Mouse (Mus musculus) neural tube, embryonic 14.5 days (tissue): Measurements from ENCODE around the gene Dio1. TPM values are rescaled to one million over a fixed set of nuclear protein-coding genes. Genes with fewer than 3 reads are reported as not detected.

Experiments
- ATAC-seq: fragments of 200-750 bp; cut with Nextera tagmentation; 2 replicates; pipeline ENCODE4 v1.8.0; 2017; ENCODE audit warnings: low read depth, mild to moderate bottlenecking, moderate TSS enrichment, moderate library complexity
- H3K27ac ChIP-seq: fragments of 300-500 bp; sonication (generic); 2 replicates; pipeline ENCODE4 v1.5.1; 2014; ENCODE audit warnings: low read depth, mild to moderate bottlenecking, control low read depth, low read length, moderate library complexity, mixed read lengths
- H3K27me3 ChIP-seq: fragments of 300-500 bp; sonication (generic); 2 replicates; pipeline ENCODE4 v1.6.1; 2014; ENCODE audit warnings: low read length; ENCODE audit not compliant: control insufficient read depth, insufficient read depth
- H3K36me3 ChIP-seq: fragments of 300-500 bp; sonication (generic); 2 replicates; pipeline ENCODE4 v1.6.1; 2014; ENCODE audit warnings: low read length, mixed read lengths; ENCODE audit not compliant: control insufficient read depth, insufficient read depth
- H3K4me1 ChIP-seq: fragments of 300-500 bp; sonication (generic); 2 replicates; pipeline ENCODE4 v1.6.1; 2014; ENCODE audit warnings: low read length; ENCODE audit not compliant: control insufficient read depth, insufficient read depth
- H3K4me2 ChIP-seq: fragments of 300-500 bp; sonication (generic); 2 replicates; pipeline ENCODE4 v1.6.1; 2014; ENCODE audit warnings: mild to moderate bottlenecking, low read depth, low read length, control low read depth
- H3K4me3 ChIP-seq: fragments of 300-500 bp; sonication (generic); 2 replicates; pipeline ENCODE4 v1.5.1; 2014; ENCODE audit warnings: low read depth, low read length, control low read depth, mixed read lengths
- H3K9ac ChIP-seq: fragments of 300-500 bp; sonication (generic); replicated peaks from 2 replicates; pipeline ENCODE4 v1.6.1; 2014; ENCODE audit warnings: low read depth, mild to moderate bottlenecking, control low read depth, low read length, mixed read lengths
- H3K9me3 ChIP-seq: fragments of 300-500 bp; sonication (generic); 2 replicates; pipeline ENCODE4 v1.6.1; 2016; ENCODE audit warnings: low read length; ENCODE audit not compliant: control insufficient read depth
- WGBS: fragments of 180-500 bp; shearing (Covaris S2); extraction: QIAGEN DNeasy Blood & Tissue Kit; methylation state at CpG from one replicate; pipeline ENCODE4 v1.1.7; 2014; 5-methylcytosine and 5-hydroxymethylcytosine counted together
- polyA plus RNA-seq: library from polyadenylated mRNA; unstranded; fragments of >200 nt; fragmentation: Nextera tagmentation; extraction: Ambion mirVana; gene quantifications from 2 replicates; pipeline ENCODE4 v1.2.1, GENCODE M21; 2014

Gene Dio1
- polyA plus RNA-seq, 1 experiment from 2014 or later: not detected

GRCm38 (mm10) chr4:107341354-107341753 lies 34.4 kb upstream of the Dio1 start:
- H3K4me2 ChIP-seq: no peak overlapping the region
- no peaks in the 10 kb centered on the region for H3K9me3 ChIP-seq
- WGBS: 43% methylated on average over 5 of the region's 5 CpGs
- H3K4me1 ChIP-seq: no peaks in the 10 kb centered on the region
- peaks cover 4% of the 10 kb centered on the region; the same call in 1 of the 2 replicates for H3K36me3 ChIP-seq
- no peak overlapping the region for H3K9ac ChIP-seq
- H3K27me3 ChIP-seq: no peaks in the 10 kb centered on the region
- H3K4me3 ChIP-seq: no peak overlapping the region
- no peak overlapping the region for H3K27ac ChIP-seq
- no peak for ATAC-seq

DNA sequence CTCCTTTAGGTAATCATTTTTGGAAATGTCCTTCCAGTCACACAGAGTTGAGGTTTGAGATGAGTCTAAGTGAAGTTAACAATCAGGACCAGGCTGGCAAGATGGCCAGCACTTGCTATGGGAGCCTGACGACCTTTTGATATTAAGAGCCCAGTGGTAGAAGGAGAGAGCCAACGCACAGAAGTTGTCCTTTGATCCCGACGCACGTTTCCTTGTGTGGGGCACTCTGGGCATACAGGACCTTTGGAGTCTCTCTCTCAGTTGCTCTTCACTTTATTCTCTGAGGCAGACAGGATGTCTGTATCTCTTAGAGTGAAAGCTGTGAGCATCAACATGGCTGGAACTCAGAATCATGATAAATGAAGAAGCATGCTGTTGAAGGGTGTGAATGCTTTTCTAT lies 30.5 kb upstream of the Dio1 start:
- Histone ChIP-seq H3K9me3 (no peaks in the 10 kb centered on the region), H3K4me3 (no peak overlapping the region), H3K36me3 (no peaks in the 10 kb centered on the region), H3K9ac (no peak overlapping the region), H3K27me3 (no peaks in the 10 kb centered on the region), H3K27ac (no peak overlapping the region), H3K4me1 (no peaks in the 10 kb centered on the region), H3K4me2 (no peak overlapping the region)
- no peak for ATAC-seq
- whole genome bisulfite sequencing: 89% methylated on average over 5 of the region's 5 CpGs

GRCm38 (mm10) chr4:107336356-107336755 lies 29.4 kb upstream of the Dio1 start:
- Histone ChIP-seq H3K9me3 (no peaks in the 10 kb centered on the region), H3K4me2 (no peak overlapping the region), H3K4me3 (no peak overlapping the region), H3K4me1 (no peaks in the 10 kb centered on the region), H3K36me3 (no peaks in the 10 kb centered on the region), H3K27me3 (no peaks in the 10 kb centered on the region), H3K9ac (no peak overlapping the region), H3K27ac (no peak overlapping the region)
- WGBS: 78% methylated on average over 8 of the region's 8 CpGs
- ATAC-seq: no peak

DNA sequence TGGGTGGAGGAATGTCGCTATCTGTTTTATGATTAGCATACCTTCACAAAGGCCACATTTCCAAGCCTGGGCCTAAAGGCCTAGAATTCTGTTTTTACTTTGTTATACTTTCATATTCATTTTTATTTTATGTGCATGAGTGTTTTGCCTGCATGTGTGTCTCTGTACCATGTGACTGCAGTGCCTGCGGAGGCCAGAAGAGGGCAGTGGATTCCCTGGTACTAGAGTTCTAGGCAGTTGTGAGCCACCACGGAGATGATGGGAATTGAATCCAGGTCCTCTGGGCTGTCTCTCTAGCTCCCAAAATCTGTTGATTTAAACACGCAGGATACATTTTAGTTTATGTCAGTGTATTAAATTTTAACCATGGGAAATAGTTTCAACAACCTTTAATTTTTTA lies 26.5 kb upstream of the Dio1 start:
- H3K36me3 ChIP-seq: no peaks in the 10 kb centered on the region
- no peaks in the 10 kb centered on the region for H3K4me1 ChIP-seq
- no peak overlapping the region for H3K4me2 ChIP-seq
- H3K4me3 ChIP-seq: no peak overlapping the region
- no peak overlapping the region for H3K27ac ChIP-seq
- WGBS: 95% methylated on average over 4 of the region's 4 CpGs
- H3K27me3 ChIP-seq: no peaks in the 10 kb centered on the region
- no peak for ATAC-seq
- no peaks in the 10 kb centered on the region for H3K9me3 ChIP-seq
- H3K9ac ChIP-seq: no peak overlapping the region

DNA sequence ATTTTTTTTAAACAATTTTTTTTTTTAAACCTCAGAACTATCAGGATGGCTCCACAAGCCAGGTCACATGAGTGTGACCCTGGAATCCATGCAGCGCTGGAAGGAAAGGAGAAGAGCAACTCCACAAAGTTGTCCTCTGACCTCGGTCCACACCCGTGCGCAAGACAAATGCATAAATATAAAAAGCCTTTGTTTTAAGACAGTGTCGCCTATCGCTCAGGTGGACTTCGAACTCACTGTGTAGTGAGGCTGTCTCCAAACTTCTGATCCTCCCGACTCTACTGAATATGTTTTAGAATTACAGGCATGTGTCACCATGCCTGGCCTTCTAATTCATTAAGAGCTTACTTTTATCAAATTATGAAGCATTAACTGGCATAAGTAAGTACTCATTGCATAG lies 21.6 kb upstream of the Dio1 start:
- H3K27me3 ChIP-seq: no peaks in the 10 kb centered on the region
- no peak overlapping the region for H3K27ac ChIP-seq
- H3K36me3 ChIP-seq: peaks cover 13% of the 10 kb centered on the region; the same call in 1 of the 2 replicates
- H3K9me3 ChIP-seq: no peaks in the 10 kb centered on the region
- WGBS: 94% methylated on average over 8 of the region's 8 CpGs
- H3K4me2 ChIP-seq: no peak overlapping the region
- H3K4me1 ChIP-seq: no peaks in the 10 kb centered on the region
- H3K9ac ChIP-seq: no peak overlapping the region
- H3K4me3 ChIP-seq: no peak overlapping the region
- no peak for ATAC-seq

DNA sequence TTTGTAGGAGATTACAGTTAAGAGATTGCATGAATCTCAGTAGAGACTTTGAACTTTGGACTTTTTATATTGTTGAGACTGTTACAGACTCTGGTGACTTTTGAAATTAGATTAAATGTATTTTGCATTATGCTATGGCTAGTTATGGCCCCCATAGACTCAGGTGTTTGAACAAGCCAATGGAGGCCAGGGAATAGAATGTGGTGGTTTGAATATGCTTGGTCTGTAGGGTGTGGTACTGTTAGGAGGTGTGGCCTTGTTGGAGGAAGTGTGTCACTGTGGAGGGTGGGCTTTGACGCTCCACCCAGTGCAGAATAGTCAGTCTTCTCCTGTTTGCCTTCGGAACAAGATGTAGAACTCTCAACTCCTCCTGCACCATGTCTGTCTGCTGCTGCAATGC lies 16.1 kb upstream of the Dio1 start:
- Histone ChIP-seq H3K9me3 (no peaks in the 10 kb centered on the region), H3K36me3 (peaks cover 33% of the 10 kb centered on the region; the same call in 1 of the 2 replicates), H3K27ac (no peak overlapping the region), H3K9ac (no peak overlapping the region), H3K4me1 (no peaks in the 10 kb centered on the region), H3K27me3 (no peaks in the 10 kb centered on the region), H3K4me2 (no peak overlapping the region), H3K4me3 (no peak overlapping the region)
- ATAC-seq: no peak
- 95% methylated on average over 2 of the region's 2 CpGs for WGBS

DNA sequence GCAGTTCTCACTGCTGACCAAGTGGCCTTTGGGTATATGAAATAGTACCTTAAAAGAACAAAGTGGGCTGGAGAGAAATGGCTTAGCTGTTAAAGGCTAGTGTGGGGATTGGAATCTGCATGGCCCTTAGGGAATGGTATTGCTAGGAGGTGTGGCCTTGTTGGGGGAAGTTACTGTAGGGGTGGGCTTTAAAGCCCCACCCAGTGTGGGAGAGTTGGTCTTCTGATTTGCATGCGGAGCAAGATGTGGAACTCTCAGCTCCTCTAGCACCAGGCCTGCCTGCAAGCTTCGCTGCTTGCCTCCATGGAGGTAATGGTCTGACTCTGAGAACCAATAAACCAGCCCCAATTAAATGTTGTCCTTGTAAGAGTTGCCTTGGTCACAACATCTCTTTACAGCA lies 14.1 kb upstream of the Dio1 start:
- Histone ChIP-seq H3K36me3 (peaks cover 31% of the 10 kb centered on the region; the same call in 1 of the 2 replicates), H3K9me3 (no peaks in the 10 kb centered on the region)
- ATAC-seq: no peak

GRCm38 (mm10) chr4:107318646-107319045 lies 11.7 kb upstream of the Dio1 start:
- Histone ChIP-seq H3K27me3 (no peaks in the 10 kb centered on the region), H3K9ac (no peak overlapping the region), H3K4me1 (no peaks in the 10 kb centered on the region), H3K9me3 (no peaks in the 10 kb centered on the region), H3K4me3 (no peak overlapping the region), H3K27ac (no peak overlapping the region), H3K4me2 (no peak overlapping the region), H3K36me3 (peaks cover 25% of the 10 kb centered on the region; the same call in 1 of the 2 replicates)
- ATAC-seq: no peak
- 86% methylated on average over 8 of the region's 8 CpGs for WGBS

More for the DNA sequence above, 14.1 kb upstream of the Dio1 start:
- Histone ChIP-seq H3K4me1 (no peaks in the 10 kb centered on the region), H3K27ac (no peak overlapping the region), H3K9ac (no peak overlapping the region), H3K4me3 (no peak overlapping the region), H3K27me3 (no peaks in the 10 kb centered on the region), H3K4me2 (no peak overlapping the region)
- WGBS: 77% methylated on average over 2 of the region's 2 CpGs

- Histone ChIP-seq H3K27ac (no peak overlapping the region), H3K9ac (peak overlapping the region; percentile 67), H3K4me3 (peak overlapping the region; percentile 65), H3K4me1 (no peaks in the 10 kb centered on the region), H3K4me2 (peak overlapping the region; percentile 48), H3K36me3 (0 out of 2 replicates have a peak, but pooled peaks cover 3% of the 10 kb centered on the region), H3K27me3 (no peaks in the 10 kb centered on the region), H3K9me3 (no peaks in the 10 kb centered on the region)
- WGBS: 6% methylated on average over 7 of the region's 7 CpGs
- ATAC-seq: no peak; the same call in 1 of the 2 replicates
Measured at GRCm38 (mm10) chr4:107314479-107314805, 7.5 kb upstream of the Dio1 start.
